Mouse (Mus musculus) lung, embryonic 16.5 days (tissue): ENCODE results near the gene Morc3. TPM values are rescaled to one million over a fixed set of nuclear protein-coding genes. Genes with fewer than 3 reads are reported as not detected.

Source experiments
- ATAC-seq: fragments of 200-750 bp; cut with Nextera tagmentation; 2 replicates; pipeline ENCODE4 v1.8.0; 2017; ENCODE audit warnings: low read depth, mild to moderate bottlenecking, moderate library complexity
- H3K27ac ChIP-seq: fragments of 300-500 bp; sonication (generic); 2 replicates; pipeline ENCODE4 v1.5.1; 2014; ENCODE audit warnings: mild to moderate bottlenecking, control low read depth, low read length
- H3K27me3 ChIP-seq: fragments of 300-500 bp; sonication (generic); 2 replicates; pipeline ENCODE4 v1.6.1; 2014; ENCODE audit warnings: low read depth, low read length, mixed read lengths; ENCODE audit not compliant: control insufficient read depth, insufficient read depth
- H3K36me3 ChIP-seq: fragments of 300-500 bp; sonication (generic); 2 replicates; pipeline ENCODE4 v1.6.1; 2014; ENCODE audit warnings: low read length; ENCODE audit not compliant: control insufficient read depth, insufficient read depth
- H3K4me1 ChIP-seq: fragments of 300-500 bp; sonication (generic); replicated peaks from 2 replicates; pipeline ENCODE4 v1.6.1; 2014; ENCODE audit warnings: low read length, mixed read lengths; ENCODE audit not compliant: control insufficient read depth, insufficient read depth
- H3K4me2 ChIP-seq: fragments of 300-500 bp; sonication (generic); 2 replicates; pipeline ENCODE4 v1.6.1; 2014; ENCODE audit warnings: low read depth, low read length, control low read depth
- H3K4me3 ChIP-seq: fragments of 300-500 bp; sonication (generic); 2 replicates; pipeline ENCODE4 v1.5.1; 2014; ENCODE audit warnings: mild to moderate bottlenecking, low read length, control low read depth
- H3K9ac ChIP-seq: fragments of 300-500 bp; sonication (generic); 2 replicates; pipeline ENCODE4 v1.6.1; 2014; ENCODE audit warnings: low read length, control low read depth
- H3K9me3 ChIP-seq: fragments of 300-500 bp; sonication (generic); 2 replicates; pipeline ENCODE4 v1.6.1; 2016; ENCODE audit warnings: low read length; ENCODE audit not compliant: control insufficient read depth
- WGBS: fragments of 180-500 bp; shearing (Covaris S2); extraction: QIAGEN DNeasy Blood & Tissue Kit; methylation state at CpG from one replicate; pipeline ENCODE4 v1.1.7; 2014; 5-methylcytosine and 5-hydroxymethylcytosine counted together
- polyA plus RNA-seq: library from polyadenylated mRNA; unstranded; fragments of >200 nt; fragmentation: Nextera tagmentation; extraction: Ambion mirVana; gene quantifications from 2 replicates; pipeline ENCODE4 v1.2.1, GENCODE M21; 2015

Morc3 gene
- polyA plus RNA-seq, 1 experiment from 2014 or later, result 34.8 TPM

- Histone ChIP-seq H3K36me3 (no peaks in the 10 kb centered on the region), H3K27me3 (no peaks in the 10 kb centered on the region), H3K4me3 (no peak overlapping the region), H3K9ac (no peak overlapping the region), H3K4me2 (no peak overlapping the region), H3K9me3 (no peaks in the 10 kb centered on the region), H3K27ac (no peak overlapping the region), H3K4me1 (0 out of 2 replicates have a peak, but pooled peaks cover 5% of the 10 kb centered on the region)
- ATAC-seq, result no peak
- WGBS, result 61% methylated on average over 4 of the region's 4 CpGs
Measured at GRCm38 (mm10) chr16:93920673-93921072, 88.8 kb downstream of the Morc3 start.

GRCm38 (mm10) chr16:93922835-93923389 lies 91.0 kb downstream of the Morc3 start:
- Histone ChIP-seq H3K4me3 (no peak overlapping the region), H3K9ac (no peak overlapping the region), H3K4me1 (0 out of 2 replicates have a peak, but pooled peaks cover 3% of the 10 kb centered on the region), H3K27me3 (no peaks in the 10 kb centered on the region), H3K36me3 (no peaks in the 10 kb centered on the region), H3K9me3 (no peaks in the 10 kb centered on the region), H3K4me2 (no peak overlapping the region), H3K27ac (no peak overlapping the region)
- WGBS, result 70% methylated on average over 5 of the region's 5 CpGs
- no peak for ATAC-seq

GRCm38 (mm10) chr16:93923788-93924187 lies 91.9 kb downstream of the Morc3 start:
- H3K36me3 ChIP-seq, result no peaks in the 10 kb centered on the region
- H3K27ac ChIP-seq, result no peak overlapping the region
- no peaks in the 10 kb centered on the region for H3K4me1 ChIP-seq
- H3K9ac ChIP-seq, result no peak overlapping the region
- no peak overlapping the region for H3K4me3 ChIP-seq
- 65% methylated on average over 7 of the region's 7 CpGs for WGBS
- ATAC-seq, result no peak
- no peaks in the 10 kb centered on the region for H3K27me3 ChIP-seq
- no peak overlapping the region for H3K4me2 ChIP-seq
- no peaks in the 10 kb centered on the region for H3K9me3 ChIP-seq

Other genes with a start within 250 kb of the Morc3 start
- 9.9 and 12.5 TPM in 2 replicates for gene Setd4, start 228.1 kb upstream of the Morc3 start, polyA plus RNA-seq
- gene Cbr1, start 226.3 kb upstream of the Morc3 start, polyA plus RNA-seq, result 88.1 and 95.2 TPM in 2 replicates
- gene Gm5678, start 204.0 kb upstream of the Morc3 start, polyA plus RNA-seq, result not detected in 2 replicates
- 9.0 and 9.9 TPM in 2 replicates for gene Cbr3, start 148.9 kb upstream of the Morc3 start, polyA plus RNA-seq
- gene Dop1b, start 120.2 kb upstream of the Morc3 start, polyA plus RNA-seq, result 17.2 and 19.3 TPM in 2 replicates
- 59.1 and 68.1 TPM in 2 replicates for gene Chaf1b, start 51.8 kb downstream of the Morc3 start, polyA plus RNA-seq
- gene Cldn14, start 176.7 kb downstream of the Morc3 start, polyA plus RNA-seq, result not detected in 2 replicates